Mouse (Mus musculus) MEL (cell line): ENCODE data around the gene Zfp583.
"Not testable (repeated sequence)": the region's sequence is repeated elsewhere in the genome, so short reads cannot be mapped to it uniquely, and the experiment has no call there.

Experiments used
- MXI1 ChIP-seq: IDR thresholded peaks from 2 replicates; pipeline ENCODE4 v1.6.1; 2011; ENCODE audit warnings: mild to moderate bottlenecking, low read depth, low read length, improper control_type of control experiment
- POLR2AphosphoS5 ChIP-seq: IDR thresholded peaks from 2 replicates; pipeline ENCODE4 v1.6.1; 2012; ENCODE audit warnings: low read depth, borderline replicate concordance, mild to moderate bottlenecking, inconsistent platforms, low read length, moderate library complexity, mixed read lengths
- TAL1 ChIP-seq: IDR thresholded peaks from 2 replicates; pipeline ENCODE4 v1.6.1; 2012; ENCODE audit warnings: mild to moderate bottlenecking, inconsistent platforms, low read length, moderate library complexity, mixed read lengths

- not testable (repeated sequence) for TF ChIP-seq POLR2AphosphoS5, MXI1, TAL1
Measured at GRCm38 (mm10) chr7:6291121-6291520, 40.0 kb downstream of the Zfp583 start.
